Mouse (Mus musculus): Measurements from ENCODE around the gene Fut11.

The Fut11 gene

GRCm38 (mm10) chr14:20694884-20695760, at the start of gene Fut11:
Gene Fut11, plus strand, starts transcription at chr14:20694968.
- in situ Hi-C loops (cut with MboI; ENCODE audit: low sequenced_read_pairs): no loop called here

GRCm38 (mm10) chr14:20645547-20645946, 49.2 kb upstream of the Fut11 start:
- in situ Hi-C loops (cut with MboI; ENCODE audit: low sequenced_read_pairs): no loop called here

DNA sequence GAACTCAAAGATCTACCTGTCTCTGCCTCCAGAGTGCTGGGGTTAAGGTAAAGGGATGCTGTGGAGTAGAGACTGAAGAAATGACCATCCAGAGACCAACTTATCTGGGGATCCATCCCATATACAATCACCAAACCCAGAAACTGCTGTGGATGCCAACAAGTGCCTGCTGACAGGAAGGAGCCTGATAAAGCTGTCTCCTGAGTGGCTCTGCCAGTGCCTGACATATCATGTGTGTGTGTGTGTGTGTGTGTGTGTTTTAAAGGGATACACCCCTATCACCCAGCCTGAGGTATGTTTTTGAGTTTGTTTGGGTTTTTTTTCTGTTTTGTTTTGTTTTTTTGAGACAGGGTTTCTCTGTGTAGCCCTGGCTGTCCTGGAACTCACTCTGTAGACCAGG, 48.4 kb upstream of the Fut11 start:
- in situ Hi-C loops (cut with MboI; ENCODE audit: low sequenced_read_pairs): no loop called here

GRCm38 (mm10) chr14:20651000-20651399, 43.8 kb upstream of the Fut11 start:
- in situ Hi-C loops (cut with MboI; ENCODE audit: low sequenced_read_pairs): no loop called here

GRCm38 (mm10) chr14:20651722-20652256, 43.0 kb upstream of the Fut11 start:
- in situ Hi-C loops (cut with MboI; ENCODE audit: low sequenced_read_pairs): no loop called here

GRCm38 (mm10) chr14:20654690-20655421, 39.9 kb upstream of the Fut11 start:
- in situ Hi-C loops (cut with MboI; ENCODE audit: low sequenced_read_pairs): no loop called here

DNA sequence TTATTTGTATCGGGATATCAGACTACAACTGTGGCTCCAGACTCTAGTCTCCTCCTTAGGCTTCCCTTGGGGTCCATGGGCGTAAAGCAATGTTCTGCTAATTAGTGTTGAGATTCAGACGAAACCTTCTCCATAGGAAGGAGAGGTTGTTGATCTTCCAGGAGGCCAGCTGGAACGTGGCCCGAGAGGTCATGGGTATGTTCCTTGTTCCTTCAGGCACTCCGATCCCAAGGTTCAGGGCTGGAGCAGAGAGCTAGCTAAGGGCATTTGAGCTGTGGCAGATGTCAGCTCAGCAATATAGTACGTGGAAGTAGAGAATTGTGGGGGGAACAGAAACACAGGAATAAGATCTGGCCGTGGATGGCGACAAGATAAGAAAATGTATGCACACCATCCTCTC, 39.0 kb upstream of the Fut11 start:
- in situ Hi-C loops (cut with MboI; ENCODE audit: low sequenced_read_pairs): no loop called here

DNA sequence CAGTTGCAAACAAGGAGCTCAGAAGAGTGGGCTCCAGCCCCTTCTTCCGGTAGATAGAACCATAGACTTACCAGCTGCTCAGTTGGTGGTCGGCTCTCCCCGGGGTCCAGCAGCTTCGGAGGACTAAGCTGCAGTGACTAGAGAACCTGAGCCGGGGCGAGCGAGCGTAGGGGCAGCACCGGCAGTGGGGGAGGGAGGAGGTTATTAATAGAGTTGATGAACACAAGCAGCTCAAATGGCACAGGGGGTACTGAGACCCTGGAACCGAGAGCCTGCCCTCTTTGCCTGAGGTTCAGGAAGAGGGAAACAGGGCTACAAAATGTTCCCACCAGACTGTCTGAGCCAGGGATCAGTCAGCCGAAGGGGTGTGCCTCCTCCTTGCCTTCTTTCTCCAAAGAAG, 38.4 kb upstream of the Fut11 start, which contains the start of gene Myoz1:
Myoz1 (minus strand) TSS at position 180 of the 400 bp plus-strand sequence.
- in situ Hi-C loops (cut with MboI; ENCODE audit: low sequenced_read_pairs): no loop called here

DNA sequence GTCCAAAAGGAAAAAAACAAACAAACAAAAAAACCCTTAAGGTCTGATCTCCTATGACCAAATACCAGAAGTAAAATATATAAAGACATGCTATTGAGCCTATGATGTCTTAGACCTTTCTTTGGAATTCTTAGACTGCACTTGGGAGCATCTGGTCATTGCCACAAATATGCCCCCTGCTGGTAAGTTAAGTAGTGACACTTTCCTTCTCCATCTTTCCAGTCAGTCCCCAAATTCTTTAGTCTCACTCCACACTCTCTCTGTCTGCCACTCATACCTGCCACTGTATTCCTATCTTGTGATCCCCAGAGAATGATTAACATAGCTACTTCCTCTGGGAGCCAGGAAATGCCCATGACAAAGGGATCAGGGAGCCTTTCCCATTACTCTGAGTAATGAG, 36.4 kb upstream of the Fut11 start:
- in situ Hi-C loops (cut with MboI; ENCODE audit: low sequenced_read_pairs): no loop called here

GRCm38 (mm10) chr14:20658902-20659301, 35.9 kb upstream of the Fut11 start:
- in situ Hi-C loops (cut with MboI; ENCODE audit: low sequenced_read_pairs): no loop called here

- in situ Hi-C loops (cut with MboI; ENCODE audit: low sequenced_read_pairs): loop anchor here (5.0 kb wide), 1 partner anchor 72 kb away; no protein-coding TSS in a partner anchor
Measured at GRCm38 (mm10) chr14:20659687-20660086, 35.1 kb upstream of the Fut11 start.

DNA sequence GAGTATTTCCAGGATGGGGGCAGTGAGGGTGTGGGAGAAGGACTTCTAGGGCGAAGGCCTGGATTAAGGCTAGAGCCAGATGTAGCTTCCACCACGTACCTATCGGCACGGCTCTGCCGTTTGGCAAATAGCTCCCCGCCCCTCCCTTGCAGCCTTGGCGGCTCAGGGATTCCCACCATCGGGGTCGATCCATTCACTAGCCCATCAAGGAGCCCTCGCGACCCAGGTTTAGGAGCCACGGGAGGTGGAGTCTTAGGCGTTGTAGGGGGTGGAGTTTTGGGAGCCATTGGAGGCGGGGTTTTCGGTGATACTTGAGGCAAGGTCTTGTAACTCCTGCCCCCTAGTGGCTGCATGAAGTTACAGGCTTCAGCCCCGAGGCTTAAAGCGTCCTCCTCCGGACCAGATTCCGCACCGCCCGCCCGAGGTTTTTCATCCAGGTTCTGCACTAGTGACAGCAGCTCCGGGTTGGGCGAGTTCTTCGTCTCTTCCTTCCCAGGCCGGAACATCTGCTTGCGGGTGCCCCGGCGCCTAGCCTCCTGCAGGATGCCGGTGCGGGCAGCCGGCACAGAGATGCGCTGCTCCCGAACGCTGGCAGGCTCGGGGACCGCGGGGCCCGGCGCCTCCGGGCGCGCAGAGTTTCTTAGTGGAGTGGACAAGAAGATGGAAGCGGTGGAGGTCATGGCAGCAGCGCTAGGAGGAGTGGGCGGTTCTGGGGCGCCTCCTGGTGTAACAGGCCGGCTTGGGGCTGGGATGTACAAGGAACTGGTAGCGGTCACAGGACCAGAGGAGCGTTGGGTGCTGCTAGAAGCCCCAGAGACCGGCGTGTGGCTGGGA, 33.7 kb upstream of the Fut11 start:
- in situ Hi-C loops (cut with MboI; ENCODE audit: low sequenced_read_pairs): loop anchor here (5.0 kb wide), 1 partner anchor 74 kb away; no protein-coding TSS in a partner anchor

DNA sequence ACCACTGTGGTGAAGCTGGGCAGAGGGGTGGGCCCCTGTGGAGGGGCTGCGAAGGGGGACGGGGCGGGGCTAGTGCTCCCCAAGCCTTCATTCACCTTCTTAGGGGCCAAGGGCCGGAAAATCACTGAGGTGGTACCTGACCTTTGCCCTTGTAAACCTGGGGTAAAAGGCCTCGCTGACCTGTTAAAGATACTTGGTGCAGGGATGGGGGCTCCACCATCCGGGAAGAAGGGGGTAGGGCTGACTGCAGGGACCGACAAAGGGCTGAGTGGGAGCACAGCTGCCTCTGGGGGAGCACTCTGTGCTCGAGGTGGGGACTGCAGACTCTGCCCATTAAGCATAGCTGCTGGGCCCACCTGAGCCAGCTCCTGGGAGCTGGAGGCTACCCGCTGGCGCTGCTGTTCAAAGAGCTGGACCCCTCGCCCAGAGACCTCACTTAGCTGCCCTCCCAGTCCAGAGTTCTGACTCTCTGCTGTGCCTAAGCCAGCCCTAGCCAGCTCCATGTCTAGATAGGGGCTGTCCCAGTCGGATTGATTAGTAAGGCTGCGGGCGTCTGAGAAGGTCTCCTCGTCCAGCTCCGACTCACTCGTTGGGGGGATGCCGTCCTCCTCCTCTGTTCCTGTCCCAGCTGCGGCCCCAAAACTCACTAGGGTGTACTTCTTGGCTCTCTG, 33.0 kb upstream of the Fut11 start:
- in situ Hi-C loops (cut with MboI; ENCODE audit: low sequenced_read_pairs): loop anchor here (5.0 kb wide), 1 partner anchor 74 kb away; no protein-coding TSS in a partner anchor

- in situ Hi-C loops (cut with MboI; ENCODE audit: low sequenced_read_pairs): loop anchor here (5.0 kb wide), 1 partner anchor 75 kb away; no protein-coding TSS in a partner anchor
Measured at GRCm38 (mm10) chr14:20662740-20663139, 32.0 kb upstream of the Fut11 start.

DNA sequence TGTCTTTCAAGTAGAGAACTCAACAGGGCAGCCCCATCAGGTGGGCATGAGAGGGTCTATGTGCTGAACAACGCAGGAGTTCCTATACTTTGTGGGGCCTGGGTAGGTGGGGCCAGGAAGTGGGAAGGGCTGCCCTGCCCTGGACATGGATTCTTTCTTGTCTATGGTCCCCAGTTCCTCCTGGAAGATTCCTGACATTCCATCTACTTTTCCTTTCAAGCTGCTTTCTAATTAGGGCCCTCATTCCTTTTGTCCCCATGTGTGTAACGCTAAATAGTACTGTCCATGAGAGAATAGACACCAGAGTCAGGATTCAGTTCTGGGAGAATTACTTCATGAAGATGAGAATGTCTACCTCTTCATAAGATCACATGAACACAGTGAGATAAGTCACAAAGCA, 31.2 kb upstream of the Fut11 start:
- in situ Hi-C loops (cut with MboI; ENCODE audit: low sequenced_read_pairs): loop anchor here (5.0 kb wide), 1 partner anchor 76 kb away; no protein-coding TSS in a partner anchor

DNA sequence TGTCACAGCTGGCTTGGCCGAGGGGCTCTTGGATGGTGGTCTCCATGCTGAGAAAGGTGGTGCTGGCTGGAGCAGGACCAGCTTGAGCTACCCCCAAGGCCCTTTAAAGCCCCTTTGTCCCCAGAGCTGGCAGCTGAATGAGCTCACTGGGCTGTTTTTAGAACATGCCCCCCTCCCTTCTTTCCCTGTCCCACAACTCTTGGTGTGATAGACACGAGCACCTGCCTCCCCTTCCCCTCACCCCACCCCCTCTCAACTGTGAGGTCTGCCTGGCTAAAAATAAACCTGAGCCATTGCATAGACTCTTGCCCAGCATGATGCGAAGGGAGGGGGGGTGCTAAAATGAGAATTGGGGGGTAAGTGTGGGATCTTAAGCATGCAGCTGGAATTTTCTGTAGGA, 30.3 kb upstream of the Fut11 start:
- in situ Hi-C loops (cut with MboI; ENCODE audit: low sequenced_read_pairs): loop anchor here (5.0 kb wide), 1 partner anchor 77 kb away; no protein-coding TSS in a partner anchor

- in situ Hi-C loops (cut with MboI; ENCODE audit: low sequenced_read_pairs): no loop called here
Measured at GRCm38 (mm10) chr14:20667469-20667868, 27.3 kb upstream of the Fut11 start.

DNA sequence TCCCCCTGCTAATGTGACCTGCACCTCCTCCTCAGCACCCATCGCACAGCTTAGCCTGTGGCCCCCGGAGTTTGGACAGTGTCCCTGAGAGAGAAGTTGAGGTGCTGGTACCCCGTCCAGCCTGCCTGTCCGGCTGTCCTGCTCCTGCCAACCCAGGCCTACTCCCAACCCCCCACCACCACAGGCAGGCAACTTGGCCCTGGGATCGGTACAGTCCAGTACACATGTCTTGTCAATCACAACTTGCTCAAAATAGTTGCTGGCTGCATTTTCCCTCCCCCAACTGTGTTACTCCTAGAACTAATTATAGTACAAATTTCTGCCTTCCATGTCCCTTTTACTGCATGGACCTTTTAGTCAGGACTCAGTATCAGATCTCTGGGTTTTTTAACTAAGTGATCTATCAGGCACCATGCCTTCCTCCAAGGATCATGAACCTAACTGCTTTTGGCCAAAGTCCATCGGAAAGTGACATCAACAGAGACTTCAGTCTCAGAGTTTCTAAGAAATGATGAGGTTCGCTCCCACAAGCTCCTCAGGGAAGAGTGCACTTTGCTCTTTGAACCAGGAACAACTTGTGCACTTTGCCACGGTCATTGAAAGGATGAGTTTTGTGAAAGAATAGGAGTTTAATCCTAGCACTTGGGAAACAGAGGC, 26.5 kb upstream of the Fut11 start, which contains the start of gene Synpo2l:
Synpo2l (minus strand) TSS at position 201 of the 657 bp plus-strand sequence.
- in situ Hi-C loops (cut with MboI; ENCODE audit: low sequenced_read_pairs): no loop called here

- in situ Hi-C loops (cut with MboI; ENCODE audit: low sequenced_read_pairs): no loop called here
Measured at GRCm38 (mm10) chr14:20672990-20673389, 21.8 kb upstream of the Fut11 start.

Measured in CH12F3 (cell line).